Mouse (Mus musculus): ENCODE results near the gene Slc15a5.

DNA sequence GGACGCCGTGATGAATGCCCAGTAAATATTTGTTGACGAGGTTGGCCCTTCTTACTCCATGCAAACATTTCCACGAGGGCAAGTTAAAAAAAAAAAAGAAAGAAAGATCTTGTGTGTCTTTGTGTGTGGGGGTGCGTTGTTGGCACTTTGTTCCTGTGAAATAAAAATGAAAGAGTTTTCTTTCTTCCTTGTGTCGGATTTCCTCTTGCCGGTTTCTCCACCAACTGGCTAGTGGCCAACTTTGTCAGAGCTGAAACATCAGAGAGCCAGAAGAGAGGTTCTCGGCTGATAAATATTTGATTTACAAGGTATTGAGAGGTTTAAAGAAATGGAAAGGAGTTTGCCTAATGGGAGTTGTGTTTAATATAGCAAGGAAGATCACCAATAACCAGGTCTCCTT lies 144.4 kb downstream of the Slc15a5 start:
- no peak for TF ChIP-seq POLR2A (IDR thresholded peaks at IDR 0.05; ENCODE audit: low read depth, low read length)
- no peak for TF ChIP-seq CTCF (conservative IDR thresholded peaks at IDR 0.05; ENCODE audit: insufficient read depth, insufficient read length, low read depth, low read length)
